17 mouse cellular contexts compared by ENCODE assay signal in genomic region chr13:82372612-82373011, GRCm38 (mm10).
DNase-seq lines count a peak whose midpoint lies in the region; ATAC-seq lines count a peak whose summit lies in the region.
"Had no signal": no experiment of that assay in that cellular context is flagged by ENCODE, and none has a peak within 500 bp of the region (broad histone marks: within the 10 kb centered on the region; RNA-seq: fewer than 3 reads in every experiment).

No protein-coding gene starts in this region.

- no peak overlapping the region for H3K27ac ChIP-seq in forebrain, embryonic 13.5 days
- no peak overlapping the region for H3K27ac ChIP-seq in forebrain, embryonic 11.5 days (ENCODE audit: low read depth, low read length)
- H3K27ac ChIP-seq in midbrain, embryonic 11.5 days (ENCODE audit: low read depth, low read length), result no peak overlapping the region
- H3K27ac ChIP-seq in midbrain, embryonic 10.5 days (replicated peaks), result no peak overlapping the region
- no peak overlapping the region for H3K27ac ChIP-seq in midbrain, embryonic 12.5 days (replicated peaks)

- H3K4me3 ChIP-seq in forebrain, embryonic 13.5 days, result no peak overlapping the region
- H3K4me3 ChIP-seq in forebrain, embryonic 11.5 days (ENCODE audit: low read depth, low read length), result no peak overlapping the region
- no peak overlapping the region for H3K4me3 ChIP-seq in midbrain, embryonic 11.5 days (ENCODE audit: low read depth, low read length)
- no peak overlapping the region for H3K4me3 ChIP-seq in midbrain, embryonic 10.5 days
- no peak overlapping the region for H3K4me3 ChIP-seq in midbrain, embryonic 12.5 days
- H3K4me3 ChIP-seq: megakaryocyte, embryonic 14.5 days had no signal

- no peaks in the 10 kb centered on the region for H3K27me3 ChIP-seq in forebrain, embryonic 13.5 days
- H3K27me3 ChIP-seq in forebrain, embryonic 11.5 days (ENCODE audit: control insufficient read depth, insufficient read depth, low read length), result no peaks in the 10 kb centered on the region
- H3K27me3 ChIP-seq in midbrain, embryonic 11.5 days (ENCODE audit: control insufficient read depth, insufficient read depth, low read length), result no peaks in the 10 kb centered on the region
- no peaks in the 10 kb centered on the region for H3K27me3 ChIP-seq in midbrain, embryonic 10.5 days (ENCODE audit: low read depth, poor library complexity, severe bottlenecking)
- H3K27me3 ChIP-seq in midbrain, embryonic 12.5 days, result no peaks in the 10 kb centered on the region
- H3K27me3 ChIP-seq: megakaryocyte, embryonic 14.5 days had no signal

- H3K4me1 ChIP-seq in forebrain, embryonic 13.5 days, result no peaks in the 10 kb centered on the region
- no peaks in the 10 kb centered on the region for H3K4me1 ChIP-seq in forebrain, embryonic 11.5 days (replicated peaks; ENCODE audit: control insufficient read depth, insufficient read depth, low read length)
- H3K4me1 ChIP-seq in midbrain, embryonic 11.5 days (ENCODE audit: control insufficient read depth, insufficient read depth, low read length), result no peaks in the 10 kb centered on the region
- no peaks in the 10 kb centered on the region for H3K4me1 ChIP-seq in midbrain, embryonic 10.5 days
- H3K4me1 ChIP-seq in midbrain, embryonic 12.5 days, result no peaks in the 10 kb centered on the region
- H3K4me1 ChIP-seq: megakaryocyte, embryonic 14.5 days had no signal

- WGBS in forebrain, embryonic 13.5 days, result 68% methylated on average over 4 of the region's 4 CpGs
- WGBS in forebrain, embryonic 11.5 days, result 85% methylated on average over 4 of the region's 4 CpGs
- WGBS in midbrain, embryonic 11.5 days, result 61% methylated on average over 4 of the region's 4 CpGs
- 88% methylated on average over 4 of the region's 4 CpGs for WGBS in midbrain, embryonic 10.5 days
- WGBS in midbrain, embryonic 12.5 days, result 65% methylated on average over 4 of the region's 4 CpGs

- H3K9me3 ChIP-seq in forebrain, embryonic 13.5 days (replicated peaks), result no peaks in the 10 kb centered on the region
- no peaks in the 10 kb centered on the region for H3K9me3 ChIP-seq in forebrain, embryonic 11.5 days (ENCODE audit: control insufficient read depth, low read length)
- H3K9me3 ChIP-seq in midbrain, embryonic 11.5 days (ENCODE audit: control insufficient read depth, low read length), result no peaks in the 10 kb centered on the region
- no peaks in the 10 kb centered on the region for H3K9me3 ChIP-seq in midbrain, embryonic 10.5 days (replicated peaks)
- H3K9me3 ChIP-seq in midbrain, embryonic 12.5 days, result no peaks in the 10 kb centered on the region
- H3K9me3 ChIP-seq: megakaryocyte, embryonic 14.5 days had no signal

- no peaks in the 10 kb centered on the region for H3K36me3 ChIP-seq in forebrain, embryonic 13.5 days (ENCODE audit: poor library complexity, severe bottlenecking)
- no peaks in the 10 kb centered on the region for H3K36me3 ChIP-seq in forebrain, embryonic 11.5 days (ENCODE audit: control insufficient read depth, insufficient read depth, low read length)
- H3K36me3 ChIP-seq in midbrain, embryonic 11.5 days (ENCODE audit: control insufficient read depth, insufficient read depth, low read length), result no peaks in the 10 kb centered on the region
- no peaks in the 10 kb centered on the region for H3K36me3 ChIP-seq in midbrain, embryonic 10.5 days
- H3K36me3 ChIP-seq in midbrain, embryonic 12.5 days, result no peaks in the 10 kb centered on the region

- no peak overlapping the region for H3K4me2 ChIP-seq in forebrain, embryonic 13.5 days
- H3K4me2 ChIP-seq in forebrain, embryonic 11.5 days (ENCODE audit: low read depth, low read length, severe bottlenecking), result no peak overlapping the region
- no peak overlapping the region for H3K4me2 ChIP-seq in midbrain, embryonic 11.5 days
- no peak overlapping the region for H3K4me2 ChIP-seq in midbrain, embryonic 12.5 days (replicated peaks)

- no peak overlapping the region for H3K9ac ChIP-seq in forebrain, embryonic 13.5 days
- no peak overlapping the region for H3K9ac ChIP-seq in forebrain, embryonic 11.5 days (ENCODE audit: low read length)
- H3K9ac ChIP-seq in midbrain, embryonic 11.5 days (ENCODE audit: low read length), result no peak overlapping the region
- no peak overlapping the region for H3K9ac ChIP-seq in midbrain, embryonic 12.5 days (replicated peaks)

- DNase-seq in forebrain, embryonic 11.5 days (ENCODE audit: low spot score), result no peak
- peak; percentile 83 for DNase-seq in midbrain, embryonic 11.5 days (ENCODE audit: low spot score, missing footprints)
- no peak for DNase-seq in midbrain, embryonic 10.5 days (ENCODE audit: low spot score)
- DNase-seq in liver, result no peak
- DNase-seq in B cell, adult 2 months, result no peak
- DNase-seq: adrenal gland, postnatal 10 days; cerebellum, adult 8-10 months; gastrocnemius, postnatal 14 days; heart, postnatal 10 days; kidney, adult 2 months; kidney, postnatal 14 days; lung, postnatal 10 days; right cerebral cortex, postnatal 4 days; thymus, postnatal 4 days had no signal

- ATAC-seq in forebrain, embryonic 13.5 days, result peak; percentile 86; the same call in 1 of the 2 replicates
- ATAC-seq in forebrain, embryonic 11.5 days (replicated peaks; ENCODE audit: low FRiP score), result no peak
- ATAC-seq in midbrain, embryonic 11.5 days (ENCODE audit: low FRiP score), result peak; percentile 83
- ATAC-seq in midbrain, embryonic 12.5 days (ENCODE audit: low FRiP score, low read depth), result peak; percentile 84
